Mouse (Mus musculus): ENCODE results near the gene Gm45208.

DNA sequence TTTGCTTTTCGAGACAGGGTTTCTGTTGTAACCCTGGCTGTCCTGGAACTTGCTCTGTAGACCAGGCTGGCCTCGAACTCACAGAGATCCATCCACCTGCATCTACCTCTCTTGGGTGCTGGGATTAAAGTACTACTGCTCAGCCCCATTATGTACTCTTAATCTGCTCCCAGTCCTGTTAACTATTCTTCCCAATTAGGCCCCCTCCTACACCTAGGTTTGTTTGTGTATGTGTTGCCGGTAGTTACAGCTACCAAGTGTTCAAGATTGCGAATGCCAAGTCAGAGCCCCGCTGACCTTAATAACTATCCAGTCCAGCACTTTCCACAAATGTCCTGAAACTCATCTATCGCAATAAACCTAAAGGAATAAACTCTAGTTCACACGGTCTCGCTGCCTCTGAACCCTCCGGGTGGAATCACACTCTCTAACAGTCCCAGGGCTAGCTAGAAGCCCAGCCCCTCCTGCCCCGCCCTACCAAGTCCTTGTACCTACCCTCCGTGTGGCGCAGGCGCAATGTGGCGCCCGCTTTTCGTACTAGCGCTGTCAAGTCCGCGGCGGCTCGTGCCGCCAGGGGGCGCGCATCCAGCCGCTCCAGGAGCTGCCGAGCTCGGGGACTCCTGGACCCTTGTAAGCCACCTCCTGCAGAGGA is 42.5 kb upstream of the Gm45208 start:
- TF ChIP-seq GATA1 (IDR thresholded peaks at IDR 0.05; ENCODE audit: low read length) (no peak), TAL1 (IDR thresholded peaks at IDR 0.05; ENCODE audit: low read length) (no peak)
